Mouse (Mus musculus) bone marrow macrophage, adult 2 months (primary cell): ENCODE measurements around the gene Tgfb1i1. TPM values are rescaled to one million over a fixed set of nuclear protein-coding genes. Genes with fewer than 3 reads are reported as not detected.
A peak's percentile ranks its signal among the peaks of the same experiment; 100 is the strongest.

ENCODE experiments used
- H3K27ac ChIP-seq: 2 replicates; pipeline ENCODE4 v1.5.1; 2012; ENCODE audit warnings: low read depth, low read length; ENCODE audit not compliant: insufficient read depth
- H3K4me1 ChIP-seq: 2 replicates; pipeline ENCODE4 v1.6.1; 2012; ENCODE audit warnings: low read length; ENCODE audit not compliant: control insufficient read depth, insufficient read depth
- H3K4me3 ChIP-seq: 2 replicates; pipeline ENCODE4 v1.5.1; 2012; ENCODE audit warnings: mild to moderate bottlenecking, low read length, moderate library complexity; ENCODE audit not compliant: insufficient read depth
- CTCF ChIP-seq: IDR thresholded peaks from 2 replicates; pipeline ENCODE4 v1.5.1; 2012; ENCODE audit warnings: low read depth, mild to moderate bottlenecking, low read length, moderate library complexity
- POLR2A ChIP-seq: IDR thresholded peaks from 2 replicates; pipeline ENCODE4 v1.6.1; 2012; ENCODE audit warnings: mild to moderate bottlenecking, low read depth, low read length, borderline replicate concordance
- polyA plus RNA-seq: library from polyadenylated mRNA; stranded (reverse); fragments of >200 nt; gene quantifications from 2 replicates; pipeline ENCODE4 v1.2.4, GENCODE M21; 2012; ENCODE audit not compliant: missing spikeins, insufficient read depth, insufficient read length

Gene Tgfb1i1
- polyA plus RNA-seq, 1 experiment: 1.2 TPM

GRCm38 (mm10) chr7:128282532-128283244 lies 36.1 kb downstream of the Tgfb1i1 start:
- TF ChIP-seq CTCF (no peak), POLR2A (no peak)
- Histone ChIP-seq H3K4me1 (peaks cover 11% of the 10 kb centered on the region), H3K4me3 (no peak overlapping the region), H3K27ac (no peak overlapping the region)

GRCm38 (mm10) chr7:128284047-128284446 lies 37.4 kb downstream of the Tgfb1i1 start:
- TF ChIP-seq CTCF: no peak
- no peak for TF ChIP-seq POLR2A
- Histone ChIP-seq H3K4me3 (no peak overlapping the region), H3K4me1 (peaks cover 11% of the 10 kb centered on the region), H3K27ac (no peak overlapping the region)

GRCm38 (mm10) chr7:128285060-128285459 lies 38.4 kb downstream of the Tgfb1i1 start:
- H3K4me1 ChIP-seq: peaks cover 11% of the 10 kb centered on the region
- H3K4me3 ChIP-seq: no peak overlapping the region
- H3K27ac ChIP-seq: no peak overlapping the region
- TF ChIP-seq POLR2A: no peak
- TF ChIP-seq CTCF: no peak

- Histone ChIP-seq H3K4me3 (no peak overlapping the region), H3K4me1 (peaks cover 8% of the 10 kb centered on the region), H3K27ac (no peak overlapping the region)
- no peak for TF ChIP-seq POLR2A
- peak; percentile 30; the same call in 1 of the 2 replicates for TF ChIP-seq CTCF
Observed at GRCm38 (mm10) chr7:128288923-128289544, 42.4 kb downstream of the Tgfb1i1 start.

- Histone ChIP-seq H3K27ac (no peak overlapping the region), H3K4me1 (peaks cover 21% of the 10 kb centered on the region), H3K4me3 (no peak overlapping the region)
- TF ChIP-seq CTCF: no peak
- no peak for TF ChIP-seq POLR2A
Observed at GRCm38 (mm10) chr7:128294785-128295184, 48.2 kb downstream of the Tgfb1i1 start.

GRCm38 (mm10) chr7:128296514-128296913 lies 49.9 kb downstream of the Tgfb1i1 start:
- Histone ChIP-seq H3K4me3 (no peak overlapping the region; the same call in 1 of the 2 replicates), H3K4me1 (peaks cover 22% of the 10 kb centered on the region), H3K27ac (no peak overlapping the region)
- no peak for TF ChIP-seq POLR2A
- no peak for TF ChIP-seq CTCF

- H3K4me1 ChIP-seq: peaks cover 24% of the 10 kb centered on the region
- TF ChIP-seq POLR2A (no peak), CTCF (0 out of 2 replicates have a peak, but pooled peaks have one; percentile 11)
- no peak overlapping the region for H3K27ac ChIP-seq
Observed at GRCm38 (mm10) chr7:128297291-128297616, 50.6 kb downstream of the Tgfb1i1 start.

GRCm38 (mm10) chr7:128297617-128298480 lies 51.2 kb downstream of the Tgfb1i1 start, which contains the start of gene BC017158:
Gene BC017158, minus strand, starts transcription at chr7:128298170.
- Histone ChIP-seq H3K4me3 (peak within 1 kb of the TSS; percentile 68), H3K4me1 (peaks cover 28% of the 10 kb centered on the region), H3K27ac (peak within 1 kb of the TSS; percentile 26)
- TF ChIP-seq POLR2A: no peak
- no peak for TF ChIP-seq CTCF

More at GRCm38 (mm10) chr7:128297291-128297616, 50.6 kb downstream of the Tgfb1i1 start:
- peak overlapping the region; percentile 68 for H3K4me3 ChIP-seq

GRCm38 (mm10) chr7:128298481-128299342 lies 52.1 kb downstream of the Tgfb1i1 start:
- no peak overlapping the region for H3K27ac ChIP-seq
- H3K4me1 ChIP-seq: peaks cover 29% of the 10 kb centered on the region
- peak overlapping the region; percentile 68 for H3K4me3 ChIP-seq
- TF ChIP-seq CTCF (no peak), POLR2A (no peak)
